Mouse (Mus musculus) testis, adult 2 months (tissue): ENCODE data around the gene Numbl. TPM values are rescaled to one million over a fixed set of nuclear protein-coding genes. Genes with fewer than 3 reads are reported as not detected.
A peak's percentile ranks its signal among the peaks of the same experiment; 100 is the strongest.

ENCODE experiments used
- H3K27ac ChIP-seq: fragments of 200-500 bp; 2 replicates; pipeline ENCODE4 v1.5.1; 2012; ENCODE audit warnings: low read depth, low read length; ENCODE audit not compliant: control insufficient read depth, insufficient read depth
- H3K27me3 ChIP-seq: fragments of 200-500 bp; 2 replicates; pipeline ENCODE4 v1.6.1; 2012; ENCODE audit warnings: mild to moderate bottlenecking, low read length, moderate library complexity; ENCODE audit not compliant: control insufficient read depth, insufficient read depth
- H3K36me3 ChIP-seq: fragments of 200-500 bp; 2 replicates; pipeline ENCODE4 v1.6.1; 2012; ENCODE audit warnings: mild to moderate bottlenecking, low read length; ENCODE audit not compliant: control insufficient read depth, insufficient read depth
- H3K4me1 ChIP-seq: fragments of 200-500 bp; 2 replicates; pipeline ENCODE4 v1.6.1; 2012; ENCODE audit warnings: low read length; ENCODE audit not compliant: control insufficient read depth, insufficient read depth
- H3K4me3 ChIP-seq: fragments of 200-500 bp; 2 replicates; pipeline ENCODE4 v1.5.1; 2012; ENCODE audit warnings: low read depth, mild to moderate bottlenecking, low read length, moderate library complexity, mixed read lengths; ENCODE audit not compliant: control insufficient read depth
- CTCF ChIP-seq: fragments of 200-500 bp; IDR thresholded peaks from 2 replicates; pipeline ENCODE4 v1.5.1; 2012; ENCODE audit warnings: low read depth, mild to moderate bottlenecking, inconsistent platforms, low read length, moderate library complexity; ENCODE audit not compliant: control insufficient read depth, insufficient read depth, insufficient replicate concordance
- POLR2A ChIP-seq: fragments of 200-500 bp; IDR thresholded peaks from 2 replicates; pipeline ENCODE4 v1.6.1; 2012; ENCODE audit warnings: low read depth, mild to moderate bottlenecking, inconsistent platforms, low read length, moderate library complexity; ENCODE audit not compliant: control insufficient read depth
- polyA plus RNA-seq: library from polyadenylated mRNA; depleted of rRNA; stranded (reverse); fragments of >200 nt; gene quantifications from 2 replicates; pipeline ENCODE4 v1.2.3, GENCODE M21; 2012

Numbl gene
- polyA plus RNA-seq, 1 experiment, result 5.9 TPM

- peaks cover 6% of the 10 kb centered on the region for H3K27me3 ChIP-seq
- H3K27ac ChIP-seq, result no peak overlapping the region
- TF ChIP-seq CTCF, result no peak
- no peak for TF ChIP-seq POLR2A
Measured at GRCm38 (mm10) chr7:27325697-27326096, 67.5 kb downstream of the Numbl start.

GRCm38 (mm10) chr7:27326101-27326880 is 68.1 kb downstream of the Numbl start:
- peaks cover 6% of the 10 kb centered on the region for H3K27me3 ChIP-seq
- peaks cover 33% of the 10 kb centered on the region for H3K4me1 ChIP-seq
- H3K36me3 ChIP-seq, result no peaks in the 10 kb centered on the region
- no peak overlapping the region for H3K27ac ChIP-seq
- H3K4me3 ChIP-seq, result no peak overlapping the region
- TF ChIP-seq POLR2A (no peak), CTCF (no peak)

More at GRCm38 (mm10) chr7:27325697-27326096, 67.5 kb downstream of the Numbl start:
- Histone ChIP-seq H3K4me1 (peaks cover 28% of the 10 kb centered on the region), H3K36me3 (no peaks in the 10 kb centered on the region), H3K4me3 (no peak overlapping the region; the same call in 1 of the 2 replicates)

- TF ChIP-seq POLR2A (no peak), CTCF (no peak)
Measured at GRCm38 (mm10) chr7:27327500-27327899, 69.3 kb downstream of the Numbl start.

GRCm38 (mm10) chr7:27328161-27328560 is 69.9 kb downstream of the Numbl start:
- Histone ChIP-seq H3K36me3 (no peaks in the 10 kb centered on the region), H3K27ac (no peak overlapping the region), H3K4me1 (peaks cover 31% of the 10 kb centered on the region), H3K4me3 (no peak overlapping the region), H3K27me3 (peaks cover 6% of the 10 kb centered on the region)
- no peak for TF ChIP-seq CTCF
- TF ChIP-seq POLR2A, result no peak

More at GRCm38 (mm10) chr7:27327500-27327899, 69.3 kb downstream of the Numbl start:
- H3K27ac ChIP-seq, result no peak overlapping the region
- no peaks in the 10 kb centered on the region for H3K36me3 ChIP-seq
- no peak overlapping the region for H3K4me3 ChIP-seq
- peaks cover 31% of the 10 kb centered on the region for H3K4me1 ChIP-seq
- H3K27me3 ChIP-seq, result peaks cover 6% of the 10 kb centered on the region

DNA sequence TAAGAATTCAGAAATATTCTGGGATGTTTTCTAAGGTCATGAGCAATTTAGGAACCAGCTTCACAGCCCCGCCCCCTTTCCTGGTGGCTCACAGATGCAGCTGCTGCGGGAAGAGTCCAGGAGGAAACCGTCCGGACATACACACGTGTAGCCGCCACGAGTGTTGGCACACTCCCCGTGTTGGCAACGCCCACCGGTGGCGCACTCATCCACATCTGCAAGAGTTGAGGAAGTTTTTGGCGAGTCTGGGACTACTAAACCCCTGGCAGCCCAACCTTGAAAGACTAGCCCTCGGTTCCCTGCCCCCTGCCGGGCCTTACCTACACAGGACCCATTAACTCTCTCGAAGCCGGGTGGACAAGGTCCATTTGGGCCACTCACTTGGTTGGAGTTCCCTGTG is 70.4 kb downstream of the Numbl start:
- H3K36me3 ChIP-seq, result no peaks in the 10 kb centered on the region
- H3K27me3 ChIP-seq, result peaks cover 6% of the 10 kb centered on the region
- no peak for TF ChIP-seq POLR2A
- TF ChIP-seq CTCF, result no peak
- peaks cover 31% of the 10 kb centered on the region for H3K4me1 ChIP-seq
- no peak overlapping the region for H3K4me3 ChIP-seq
- H3K27ac ChIP-seq, result no peak overlapping the region

GRCm38 (mm10) chr7:27329326-27329947 is 71.2 kb downstream of the Numbl start:
- Histone ChIP-seq H3K36me3 (no peaks in the 10 kb centered on the region), H3K4me1 (peaks cover 31% of the 10 kb centered on the region), H3K4me3 (peak overlapping the region; percentile 13), H3K27ac (no peak overlapping the region), H3K27me3 (peaks cover 8% of the 10 kb centered on the region)
- TF ChIP-seq CTCF (peak; percentile 44; the same call in 1 of the 2 replicates), POLR2A (no peak)

- TF ChIP-seq CTCF (no peak), POLR2A (no peak)
- Histone ChIP-seq H3K27ac (no peak overlapping the region), H3K36me3 (no peaks in the 10 kb centered on the region), H3K27me3 (peaks cover 8% of the 10 kb centered on the region), H3K4me3 (no peak overlapping the region), H3K4me1 (peaks cover 31% of the 10 kb centered on the region)
Measured at GRCm38 (mm10) chr7:27329981-27330380, 71.7 kb downstream of the Numbl start.
